Mouse (Mus musculus) brain, embryonic 18.5 days (tissue): ENCODE results near the gene Cdh4.
A peak's percentile ranks its signal among the peaks of the same experiment; 100 is the strongest.

Experiments
- DNase-seq: peaks from one replicate; pipeline ENCODE4 v3.0.0-alpha.2; 2012; ENCODE audit warnings: low read depth, low spot score

Gene Cdh4

GRCm38 (mm10) chr2:179598886-179599285 is 156.7 kb downstream of the Cdh4 start:
- DNase-seq, result no peak

- DNase-seq, result no peak
Observed at GRCm38 (mm10) chr2:179599886-179600285, 157.7 kb downstream of the Cdh4 start.

- no peak for DNase-seq
Observed at GRCm38 (mm10) chr2:179600347-179600746, 158.1 kb downstream of the Cdh4 start.

GRCm38 (mm10) chr2:179601167-179601566 is 158.9 kb downstream of the Cdh4 start:
- DNase-seq, result no peak

- DNase-seq, result no peak
Observed at GRCm38 (mm10) chr2:179604746-179605145, 162.5 kb downstream of the Cdh4 start.

- DNase-seq, result peak; percentile 28
Observed at GRCm38 (mm10) chr2:179605255-179605654, 163.0 kb downstream of the Cdh4 start.

- no peak for DNase-seq
Observed at GRCm38 (mm10) chr2:179606341-179606740, 164.1 kb downstream of the Cdh4 start.

GRCm38 (mm10) chr2:179615906-179616305 is 173.7 kb downstream of the Cdh4 start:
- no peak for DNase-seq

- DNase-seq, result no peak
Observed at GRCm38 (mm10) chr2:179623643-179624473, 181.6 kb downstream of the Cdh4 start.

- DNase-seq, result no peak
Observed at GRCm38 (mm10) chr2:179627563-179627962, 185.3 kb downstream of the Cdh4 start.

GRCm38 (mm10) chr2:179630720-179631119 is 188.5 kb downstream of the Cdh4 start:
- no peak for DNase-seq

- DNase-seq, result no peak
Observed at GRCm38 (mm10) chr2:179640576-179641301, 198.5 kb downstream of the Cdh4 start.

GRCm38 (mm10) chr2:179648573-179649263 is 206.5 kb downstream of the Cdh4 start:
- no peak for DNase-seq

- no peak for DNase-seq
Observed at GRCm38 (mm10) chr2:179649370-179649769, 207.1 kb downstream of the Cdh4 start.

- no peak for DNase-seq
Observed at GRCm38 (mm10) chr2:179650168-179650567, 207.9 kb downstream of the Cdh4 start.

GRCm38 (mm10) chr2:179655506-179655905 is 213.3 kb downstream of the Cdh4 start:
- no peak for DNase-seq

- no peak for DNase-seq
Observed at GRCm38 (mm10) chr2:179659254-179659653, 217.0 kb downstream of the Cdh4 start.

- no peak for DNase-seq
Observed at GRCm38 (mm10) chr2:179661998-179662714, 219.9 kb downstream of the Cdh4 start.

GRCm38 (mm10) chr2:179662739-179663138 is 220.5 kb downstream of the Cdh4 start:
- no peak for DNase-seq

GRCm38 (mm10) chr2:179663652-179664051 is 221.4 kb downstream of the Cdh4 start:
- DNase-seq, result no peak

- DNase-seq, result peak; percentile 24
Observed at GRCm38 (mm10) chr2:179664171-179664608, 222.0 kb downstream of the Cdh4 start.
